10 mouse cellular contexts compared by ENCODE assay signal in genomic region chr7:25315306-25316041, GRCm38 (mm10). TPM values are rescaled to one million over a fixed set of nuclear protein-coding genes. Genes with fewer than 3 reads are reported as not detected.
DNase-seq lines count a peak whose midpoint lies in the region; ATAC-seq and TF ChIP-seq lines count a peak whose summit lies in the region.
"Had no signal": no experiment of that assay in that cellular context is flagged by ENCODE, and none has a peak within 500 bp of the region (broad histone marks: within the 10 kb centered on the region; RNA-seq: fewer than 3 reads in every experiment).

No protein-coding gene starts in this region.

- peak; percentile 22 to 47 for DNase-seq in heart, adult 2 months
- no peak for DNase-seq in heart, adult 11 months
- peak; percentile 55 for DNase-seq in embryo, embryonic 10 days (ENCODE audit: low spot score)
- no peak for DNase-seq in hindbrain, embryonic 14.5 days (ENCODE audit: low spot score)
- DNase-seq in liver, postnatal 0 days = no peak
- no peak for DNase-seq in urinary bladder, postnatal 14 days (ENCODE audit: low spot score)

- H3K4me1 ChIP-seq in heart, adult 2 months (ENCODE audit: control insufficient read depth, insufficient read depth, low read length) = peaks cover 3% of the 10 kb centered on the region; the same call in 1 of the 2 replicates
- peaks cover 61% of the 10 kb centered on the region for H3K4me1 ChIP-seq in E14TG2a.4 (replicated peaks; ENCODE audit: low read depth, low read length)
- H3K4me1 ChIP-seq in hindbrain, embryonic 14.5 days (replicated peaks; ENCODE audit: control insufficient read depth, insufficient read depth, low read length) = peaks cover 25% of the 10 kb centered on the region
- H3K4me1 ChIP-seq in liver, postnatal 0 days (ENCODE audit: insufficient read depth) = peaks cover 19% of the 10 kb centered on the region
- H3K4me1 ChIP-seq in stomach, embryonic 16.5 days (ENCODE audit: control insufficient read depth, insufficient read depth, low read length) = peaks cover 11% of the 10 kb centered on the region

- intact Hi-C loops in heart, adult 2 months (cut with DNase I) = loop anchor here (1.0 to 5.0 kb wide), 4 partner anchors 17 to 82 kb away; partner anchors contain the start of gene Lipe

- H3K9me3 ChIP-seq in E14TG2a.4 (ENCODE audit: low read length) = no peaks in the 10 kb centered on the region
- H3K9me3 ChIP-seq in hindbrain, embryonic 14.5 days (ENCODE audit: control insufficient read depth, low read length) = no peaks in the 10 kb centered on the region
- H3K9me3 ChIP-seq in liver, postnatal 0 days (ENCODE audit: low read length) = no peaks in the 10 kb centered on the region
- H3K9me3 ChIP-seq in stomach, embryonic 16.5 days (replicated peaks; ENCODE audit: control insufficient read depth, low read length) = no peaks in the 10 kb centered on the region

- H3K79me2 ChIP-seq in heart, adult 2 months (replicated peaks; ENCODE audit: control insufficient read depth, insufficient read depth, low read length) = no peaks in the 10 kb centered on the region

- peak overlapping the region; percentile 81 for H3K4me3 ChIP-seq in heart, adult 2 months
- H3K4me3 ChIP-seq in E14TG2a.4 (replicated peaks; ENCODE audit: low read length) = peak overlapping the region; percentile 85
- peak overlapping the region; percentile 22 for H3K4me3 ChIP-seq in hindbrain, embryonic 14.5 days (replicated peaks; ENCODE audit: low read length)
- peak overlapping the region; percentile 52 for H3K4me3 ChIP-seq in liver, postnatal 0 days (ENCODE audit: low read depth, low read length)
- H3K4me3 ChIP-seq in stomach, embryonic 16.5 days (replicated peaks; ENCODE audit: low read length) = peak overlapping the region; percentile 46

- peak overlapping the region; percentile 22 for H3K9ac ChIP-seq in heart, adult 2 months (ENCODE audit: low read depth, low read length)
- peak overlapping the region; percentile 44 for H3K9ac ChIP-seq in hindbrain, embryonic 14.5 days
- no peak overlapping the region for H3K9ac ChIP-seq in liver, postnatal 0 days (replicated peaks)
- H3K9ac ChIP-seq in stomach, embryonic 16.5 days (ENCODE audit: low read length) = peak overlapping the region; percentile 56; the same call in 1 of the 2 replicates

- TF ChIP-seq CTCF in heart, adult 2 months (IDR thresholded peaks at IDR 0.05) = no peak
- no peak for TF ChIP-seq CTCF in E14TG2a.4 (conservative IDR thresholded peaks at IDR 0.05; ENCODE audit: low read length)
- no peak for TF ChIP-seq CTCF in liver, postnatal 0 days (IDR thresholded peaks at IDR 0.05; ENCODE audit: low read depth)

- no peak for ATAC-seq in hindbrain, embryonic 14.5 days (ENCODE audit: low FRiP score)
- no peak for ATAC-seq in liver, postnatal 0 days
- ATAC-seq in stomach, embryonic 16.5 days (ENCODE audit: insufficient read depth, low FRiP score) = no peak

- no peak for TF ChIP-seq POLR2A in heart, adult 2 months (IDR thresholded peaks at IDR 0.05; ENCODE audit: insufficient read depth, low read depth, low read length)

- 1% methylated on average over 66 of the region's 69 CpGs for WGBS in heart, adult 2 months
- WGBS in hindbrain, embryonic 14.5 days = 2% methylated on average over 61 of the region's 69 CpGs
- 2% methylated on average over 60 of the region's 69 CpGs for WGBS in liver, postnatal 0 days (ENCODE audit: insufficient replicate concordance)
- 1% methylated on average over 69 of the region's 69 CpGs for WGBS in stomach, embryonic 16.5 days

- TF ChIP-seq EP300 in heart, adult 2 months (IDR thresholded peaks at IDR 0.05; ENCODE audit: insufficient read depth, low read depth, low read length) = no peak
- no peak for TF ChIP-seq EP300 in liver, postnatal 0 days (IDR thresholded peaks at IDR 0.05; ENCODE audit: low read depth)

- no peak overlapping the region for H3K27ac ChIP-seq in heart, adult 2 months
- no peak overlapping the region for H3K27ac ChIP-seq in hindbrain, embryonic 14.5 days
- no peak overlapping the region for H3K27ac ChIP-seq in liver, postnatal 0 days (ENCODE audit: low read depth)
- H3K27ac ChIP-seq in stomach, embryonic 16.5 days (ENCODE audit: low read length) = no peak overlapping the region

- no peaks in the 10 kb centered on the region for H3K36me3 ChIP-seq in heart, adult 2 months (ENCODE audit: control insufficient read depth, insufficient read depth, low read length)
- H3K36me3 ChIP-seq in E14TG2a.4 (ENCODE audit: insufficient read depth, low read length) = peaks cover 16% of the 10 kb centered on the region; the same call in 1 of the 2 replicates
- peaks cover 20% of the 10 kb centered on the region for H3K36me3 ChIP-seq in hindbrain, embryonic 14.5 days (replicated peaks; ENCODE audit: control insufficient read depth, insufficient read depth)
- H3K36me3 ChIP-seq in liver, postnatal 0 days (replicated peaks; ENCODE audit: insufficient read depth, low read length) = no peaks in the 10 kb centered on the region
- no peaks in the 10 kb centered on the region for H3K36me3 ChIP-seq in stomach, embryonic 16.5 days (ENCODE audit: control insufficient read depth, insufficient read depth, low read length)

- peaks cover 9% of the 10 kb centered on the region for H3K27me3 ChIP-seq in heart, adult 2 months (ENCODE audit: control insufficient read depth, insufficient read depth, low read length)
- peaks cover 33% of the 10 kb centered on the region for H3K27me3 ChIP-seq in E14TG2a.4 (ENCODE audit: insufficient read depth, low read length)
- peaks cover 46% of the 10 kb centered on the region for H3K27me3 ChIP-seq in hindbrain, embryonic 14.5 days (ENCODE audit: control insufficient read depth, insufficient read depth, low read length)
- H3K27me3 ChIP-seq in liver, postnatal 0 days (ENCODE audit: insufficient read depth, low read length) = peaks cover 50% of the 10 kb centered on the region
- peaks cover 30% of the 10 kb centered on the region for H3K27me3 ChIP-seq in stomach, embryonic 16.5 days (ENCODE audit: control insufficient read depth, insufficient read depth, low read length)

- peak overlapping the region; percentile 53 for H3K4me2 ChIP-seq in hindbrain, embryonic 14.5 days (replicated peaks)
- peak overlapping the region; percentile 84 for H3K4me2 ChIP-seq in liver, postnatal 0 days (ENCODE audit: low read depth, low read length)
- H3K4me2 ChIP-seq in stomach, embryonic 16.5 days (ENCODE audit: low read depth, low read length) = peak overlapping the region; percentile 66

RNA-seq across cellular contexts. Expression of gene Megf8, which starts 1.5 kb away (rescaled TPM):
- 10 to 100 TPM; 28.9 to 31.7 TPM for total RNA-seq in heart, adult 2 months (2021)
- 21.5 and 24.8 TPM in 2 replicates for polyA plus RNA-seq in heart, adult 2 months (2012; rRNA removed)
- 22.0 and 23.8 TPM in 2 replicates for polyA plus RNA-seq in hindbrain, embryonic 14.5 days (2014; fragmentation: Nextera tagmentation; extraction: Ambion mirVana)
- 0.58 and 0.81 TPM in 2 replicates for polyA plus RNA-seq in liver, postnatal 0 days (2015; fragmentation: Nextera tagmentation; extraction: Ambion mirVana)
- 9.5 and 10.7 TPM in 2 replicates for polyA plus RNA-seq in stomach, embryonic 16.5 days (2015; fragmentation: Nextera tagmentation; extraction: Ambion mirVana)

RNA-seq across cellular contexts. Expression of gene Tmem145, which starts 9.6 kb away (rescaled TPM):
- not detected for total RNA-seq in heart, adult 2 months (2021)
- 0.06 TPM in 1 of 2 replicates, not detected in the other for polyA plus RNA-seq in heart, adult 2 months (2012; rRNA removed)
- polyA plus RNA-seq in hindbrain, embryonic 14.5 days (2014; fragmentation: Nextera tagmentation; extraction: Ambion mirVana) = 74.9 and 81.2 TPM in 2 replicates
- polyA plus RNA-seq in liver, postnatal 0 days (2015; fragmentation: Nextera tagmentation; extraction: Ambion mirVana) = not detected in 2 replicates
- 0.57 and 0.66 TPM in 2 replicates for polyA plus RNA-seq in stomach, embryonic 16.5 days (2015; fragmentation: Nextera tagmentation; extraction: Ambion mirVana)
- total RNA-seq: MEL had no signal
- polyA plus RNA-seq: gonadal fat pad, adult 2 months had no signal

RNA-seq across cellular contexts. Expression of gene Prr19, which starts 14.3 kb away (rescaled TPM):
- total RNA-seq in heart, adult 2 months (2021) = not detected
- polyA plus RNA-seq in heart, adult 2 months (2012; rRNA removed) = not detected in 2 replicates
- 4.2 and 5.2 TPM in 2 replicates for polyA plus RNA-seq in hindbrain, embryonic 14.5 days (2014; fragmentation: Nextera tagmentation; extraction: Ambion mirVana)
- polyA plus RNA-seq in liver, postnatal 0 days (2015; fragmentation: Nextera tagmentation; extraction: Ambion mirVana) = not detected in 2 replicates
- 0.49 and 0.57 TPM in 2 replicates for polyA plus RNA-seq in stomach, embryonic 16.5 days (2015; fragmentation: Nextera tagmentation; extraction: Ambion mirVana)
- total RNA-seq: MEL had no signal

RNA-seq across cellular contexts. Expression of gene Pafah1b3, which starts 17.7 kb away (rescaled TPM):
- 1 to 10 TPM; 2.4 to 3.1 TPM for total RNA-seq in heart, adult 2 months (2021)
- polyA plus RNA-seq in heart, adult 2 months (2012; rRNA removed) = 6.6 and 9.3 TPM in 2 replicates
- polyA plus RNA-seq in hindbrain, embryonic 14.5 days (2014; fragmentation: Nextera tagmentation; extraction: Ambion mirVana) = 523 and 576 TPM in 2 replicates
- 23.4 and 25.4 TPM in 2 replicates for polyA plus RNA-seq in liver, postnatal 0 days (2015; fragmentation: Nextera tagmentation; extraction: Ambion mirVana)
- polyA plus RNA-seq in stomach, embryonic 16.5 days (2015; fragmentation: Nextera tagmentation; extraction: Ambion mirVana) = 186 and 209 TPM in 2 replicates

RNA-seq across cellular contexts. Expression of gene Cic, which starts 48.0 kb away (rescaled TPM):
- 10 to 100 TPM; 62.8 to 62.9 TPM for total RNA-seq in heart, adult 2 months (2021)
- polyA plus RNA-seq in heart, adult 2 months (2012; rRNA removed) = 37.7 and 41.6 TPM in 2 replicates
- 42.5 and 47.5 TPM in 2 replicates for polyA plus RNA-seq in hindbrain, embryonic 14.5 days (2014; fragmentation: Nextera tagmentation; extraction: Ambion mirVana)
- 8.9 and 9.7 TPM in 2 replicates for polyA plus RNA-seq in liver, postnatal 0 days (2015; fragmentation: Nextera tagmentation; extraction: Ambion mirVana)
- polyA plus RNA-seq in stomach, embryonic 16.5 days (2015; fragmentation: Nextera tagmentation; extraction: Ambion mirVana) = 26.7 and 27.4 TPM in 2 replicates

Comparison
In these comparisons a context has a peak if more than half of its experiments do, and no peak if none do; other contexts are left out.
1. DNase-seq: peak in heart, adult 2 months (2 of 2) and embryo, embryonic 10 days (single experiment); none in heart, adult 11 months (single experiment), hindbrain, embryonic 14.5 days (single experiment), liver, postnatal 0 days (single experiment) and urinary bladder, postnatal 14 days (single experiment).
2. H3K4me3 ChIP-seq: peak in every context shown above with its lines; median percentile 85 in E14TG2a.4; 81 in heart, adult 2 months; 52 in liver, postnatal 0 days; 46 in stomach, embryonic 16.5 days; 22 in hindbrain, embryonic 14.5 days.
3. RNA of gene Tmem145, which starts 9.6 kb away (polyA plus RNA-seq): 74.9 to 81.2 TPM in hindbrain, embryonic 14.5 days; 0.57 to 0.66 TPM in stomach, embryonic 16.5 days, 0.06 TPM in heart, adult 2 months and not detected in liver, postnatal 0 days; every median in the first group is over 10 times any median in the second.
4. Peak in every context shown above with its lines, with median percentiles within 50 percentile points of each other: H3K4me2 ChIP-seq.